Mouse (Mus musculus): ENCODE results near the gene Mrpl58. TPM values are rescaled to one million over a fixed set of nuclear protein-coding genes. Genes with fewer than 3 reads are reported as not detected.

The Mrpl58 gene
- polyA plus RNA-seq, 1 experiment from 2014 or later = 71.7 TPM

DNA sequence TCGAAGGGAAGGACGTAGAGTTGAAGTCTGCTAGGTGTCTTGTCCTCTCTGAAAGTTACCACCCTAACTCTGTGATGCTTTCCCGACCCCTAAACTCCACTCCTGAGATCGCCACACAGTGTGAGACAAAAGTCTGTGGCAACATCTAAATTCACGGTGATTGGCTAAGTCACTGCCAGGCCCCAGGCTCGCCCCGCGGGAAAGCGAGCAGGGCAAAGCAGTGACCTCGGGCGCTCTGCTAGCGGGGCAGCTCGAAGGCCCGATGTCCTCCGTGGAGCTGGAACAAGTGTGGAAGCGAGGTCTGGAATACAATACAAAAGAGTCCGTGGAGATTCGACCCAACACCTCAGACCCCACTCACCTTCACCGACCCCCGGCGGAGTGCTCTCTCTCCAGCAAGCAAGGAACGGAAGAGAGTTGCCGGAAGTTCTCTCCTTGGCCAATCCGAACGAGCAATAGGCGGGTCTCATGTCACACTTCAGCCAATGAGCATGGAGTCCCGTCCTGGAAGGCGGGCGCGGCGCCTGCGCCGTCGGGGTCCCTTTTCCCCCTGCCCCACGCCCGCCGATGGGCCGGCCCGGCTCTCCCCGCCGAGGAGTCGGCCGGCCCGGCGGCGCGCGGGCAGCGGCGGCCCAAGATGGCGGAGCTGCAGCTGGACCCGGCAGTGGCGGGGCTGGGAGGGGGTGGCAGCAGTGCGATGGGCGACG, 16.1 kb downstream of the Mrpl58 start, which contains the start of the genes Atp5h and Kctd2:
Gene Atp5h, minus strand, starts transcription at position 432 of the 707 bp plus-strand sequence.
Gene Kctd2, plus strand, starts transcription at position 598 of the 707 bp plus-strand sequence.
- peaks cover 24% of the 10 kb centered on the region for H3K4me1 ChIP-seq (ENCODE audit: control insufficient read depth, low read depth, low read length)
- H3K9me3 ChIP-seq (replicated peaks; ENCODE audit: control insufficient read depth, low read length) = no peaks in the 10 kb centered on the region
- peak; percentile 98 for ATAC-seq (ENCODE audit: low read depth)
- H3K4me2 ChIP-seq (ENCODE audit: low read depth, low read length) = peak within 1 kb of the TSS; percentile 96
- H3K9ac ChIP-seq (ENCODE audit: low read depth, low read length) = peak within 1 kb of the TSS; percentile 94
- peaks cover 18% of the 10 kb centered on the region for H3K36me3 ChIP-seq (ENCODE audit: control insufficient read depth, insufficient read depth)
- no peaks in the 10 kb centered on the region for H3K27me3 ChIP-seq (ENCODE audit: control insufficient read depth, insufficient read depth, low read depth, low read length)
- peak within 1 kb of the TSS; percentile 91 for H3K4me3 ChIP-seq (ENCODE audit: low read depth, low read length)
- H3K27ac ChIP-seq (ENCODE audit: low read length) = peak within 1 kb of the TSS; percentile 82
- 0% methylated on average over 56 of the region's 56 CpGs for WGBS (ENCODE audit: insufficient replicate concordance)

DNA sequence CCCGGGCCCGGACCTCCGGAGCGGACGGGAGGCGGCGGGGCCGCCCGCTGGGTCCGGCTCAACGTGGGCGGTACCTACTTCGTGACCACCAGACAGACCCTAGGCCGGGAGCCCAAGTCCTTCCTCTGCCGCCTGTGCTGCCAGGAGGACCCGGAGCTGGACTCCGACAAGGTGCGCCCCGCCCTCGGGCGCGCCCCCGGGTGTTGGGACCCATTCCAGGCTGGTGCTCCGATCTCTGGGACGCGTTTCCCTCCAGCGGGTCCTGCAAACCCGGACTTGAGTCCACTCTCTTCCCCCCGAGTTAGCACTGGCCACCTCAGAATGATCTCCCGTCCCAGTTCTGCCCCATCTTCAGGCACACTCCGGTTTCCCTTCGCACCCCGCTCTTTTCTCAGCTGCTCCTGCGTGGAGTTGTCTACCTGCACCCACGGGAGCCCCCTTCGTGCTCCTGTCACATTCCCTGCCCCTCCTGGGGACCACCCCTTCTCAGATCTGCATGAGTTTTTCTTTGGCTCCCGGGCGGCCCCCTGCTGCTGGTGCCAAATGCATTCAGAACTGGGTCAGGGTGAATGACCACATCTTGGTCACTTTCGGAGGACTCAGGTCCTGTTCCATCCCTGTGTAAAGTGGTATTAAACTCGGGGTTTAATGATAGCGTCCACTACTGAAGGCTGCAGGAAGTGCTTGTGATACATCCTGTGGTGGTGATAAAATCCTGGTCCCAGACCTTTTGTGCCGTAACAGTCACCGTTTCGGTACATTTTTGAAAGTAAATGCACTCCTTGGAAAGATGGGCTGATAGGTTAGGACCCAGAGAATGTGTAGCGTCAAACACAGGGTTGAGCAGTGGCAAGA, 17.0 kb downstream of the Mrpl58 start:
- peak; percentile 62 for ATAC-seq (ENCODE audit: low read depth)
- Histone ChIP-seq H3K27me3 (ENCODE audit: control insufficient read depth, insufficient read depth, low read depth, low read length) (no peaks in the 10 kb centered on the region), H3K27ac (ENCODE audit: low read length) (peak overlapping the region; percentile 82), H3K4me1 (ENCODE audit: control insufficient read depth, low read depth, low read length) (peaks cover 24% of the 10 kb centered on the region), H3K36me3 (ENCODE audit: control insufficient read depth, insufficient read depth) (peaks cover 12% of the 10 kb centered on the region), H3K9me3 (replicated peaks; ENCODE audit: control insufficient read depth, low read length) (no peaks in the 10 kb centered on the region), H3K4me2 (ENCODE audit: low read depth, low read length) (peak overlapping the region; percentile 96), H3K4me3 (ENCODE audit: low read depth, low read length) (peak overlapping the region; percentile 91), H3K9ac (ENCODE audit: low read depth, low read length) (peak overlapping the region; percentile 94)
- WGBS (ENCODE audit: insufficient replicate concordance) = under 1% methylated on average over 45 of the region's 45 CpGs

DNA sequence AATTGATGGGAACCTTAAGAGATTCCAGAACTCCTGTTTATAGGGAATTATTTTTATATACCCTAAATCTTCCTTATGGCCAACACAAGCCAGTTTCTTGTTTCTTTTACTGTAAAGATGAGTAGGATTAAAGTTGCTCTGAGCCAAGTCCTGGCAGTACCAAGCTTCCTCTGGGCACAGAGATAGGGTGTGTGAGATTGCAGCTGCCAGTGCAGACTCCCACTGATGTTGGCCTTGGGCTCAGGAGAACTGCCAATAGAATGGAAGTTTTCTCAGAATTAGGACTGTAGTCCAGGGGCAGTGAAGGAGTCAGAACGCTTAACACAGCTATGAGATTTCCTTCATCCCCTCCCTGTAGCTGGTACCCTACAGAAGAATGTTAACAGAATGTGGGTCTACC, 17.8 kb downstream of the Mrpl58 start:
- H3K4me3 ChIP-seq (ENCODE audit: low read depth, low read length) = peak overlapping the region; percentile 91
- no peaks in the 10 kb centered on the region for H3K27me3 ChIP-seq (ENCODE audit: control insufficient read depth, insufficient read depth, low read depth, low read length)
- 47% methylated on average over 1 of the region's 1 CpGs for WGBS (ENCODE audit: insufficient replicate concordance)
- peak overlapping the region; percentile 96 for H3K4me2 ChIP-seq (ENCODE audit: low read depth, low read length)
- peaks cover 24% of the 10 kb centered on the region for H3K4me1 ChIP-seq (ENCODE audit: control insufficient read depth, low read depth, low read length)
- H3K36me3 ChIP-seq (ENCODE audit: control insufficient read depth, insufficient read depth) = peaks cover 7% of the 10 kb centered on the region
- H3K9me3 ChIP-seq (replicated peaks; ENCODE audit: control insufficient read depth, low read length) = no peaks in the 10 kb centered on the region
- H3K9ac ChIP-seq (ENCODE audit: low read depth, low read length) = no peak overlapping the region
- no peak for ATAC-seq (ENCODE audit: low read depth)
- no peak overlapping the region for H3K27ac ChIP-seq (ENCODE audit: low read length)

DNA sequence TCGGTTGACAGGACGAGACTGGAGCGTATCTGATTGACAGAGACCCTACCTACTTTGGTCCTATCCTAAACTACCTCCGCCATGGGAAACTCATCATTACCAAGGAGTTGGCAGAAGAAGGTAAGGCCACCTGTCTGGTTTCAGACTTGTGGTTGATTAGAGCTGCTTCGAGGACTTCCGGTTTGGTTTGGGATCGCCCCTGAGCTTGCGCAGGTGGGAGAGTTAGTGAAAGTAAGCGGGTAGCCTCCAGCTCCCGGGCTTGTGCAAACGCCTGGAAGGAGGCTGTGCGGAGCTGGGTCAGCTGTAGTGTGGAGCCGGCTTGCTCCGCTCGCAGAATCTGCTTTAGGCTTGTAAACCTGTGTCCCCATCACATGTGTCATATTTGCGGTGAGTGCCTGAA, 18.4 kb downstream of the Mrpl58 start:
- H3K9me3 ChIP-seq (replicated peaks; ENCODE audit: control insufficient read depth, low read length) = no peaks in the 10 kb centered on the region
- no peak overlapping the region for H3K4me2 ChIP-seq (ENCODE audit: low read depth, low read length)
- 88% methylated on average over 16 of the region's 16 CpGs for WGBS (ENCODE audit: insufficient replicate concordance)
- no peak for ATAC-seq (ENCODE audit: low read depth)
- H3K27me3 ChIP-seq (ENCODE audit: control insufficient read depth, insufficient read depth, low read depth, low read length) = no peaks in the 10 kb centered on the region
- H3K27ac ChIP-seq (ENCODE audit: low read length) = no peak overlapping the region
- peaks cover 24% of the 10 kb centered on the region for H3K4me1 ChIP-seq (ENCODE audit: control insufficient read depth, low read depth, low read length)
- H3K36me3 ChIP-seq (ENCODE audit: control insufficient read depth, insufficient read depth) = peaks cover 4% of the 10 kb centered on the region
- H3K9ac ChIP-seq (ENCODE audit: low read depth, low read length) = no peak overlapping the region
- H3K4me3 ChIP-seq (ENCODE audit: low read depth, low read length) = no peak overlapping the region

DNA sequence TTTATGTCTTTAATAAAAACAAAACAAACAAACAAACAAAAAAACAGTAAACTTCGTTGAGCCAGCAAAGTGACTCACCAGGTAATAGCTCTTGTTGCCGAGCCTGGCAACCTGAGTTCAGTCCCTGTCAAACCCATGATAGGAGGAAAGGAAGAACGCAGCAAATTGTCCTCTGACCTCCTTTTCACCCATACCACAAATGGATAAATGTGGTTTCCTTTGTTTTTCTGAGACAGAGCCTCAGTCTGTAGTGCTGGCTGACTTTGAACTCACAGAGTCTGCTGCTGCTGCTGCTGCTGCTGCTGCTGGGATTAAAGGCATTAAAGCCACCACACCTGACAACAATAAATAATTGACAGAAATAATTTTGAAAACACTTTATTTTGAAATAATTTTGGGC, 19.5 kb downstream of the Mrpl58 start:
- H3K4me1 ChIP-seq (ENCODE audit: control insufficient read depth, low read depth, low read length) = peaks cover 24% of the 10 kb centered on the region
- no peak for ATAC-seq (ENCODE audit: low read depth)
- no peak overlapping the region for H3K4me3 ChIP-seq (ENCODE audit: low read depth, low read length)
- H3K27me3 ChIP-seq (ENCODE audit: control insufficient read depth, insufficient read depth, low read depth, low read length) = no peaks in the 10 kb centered on the region
- H3K9ac ChIP-seq (ENCODE audit: low read depth, low read length) = no peak overlapping the region
- H3K9me3 ChIP-seq (replicated peaks; ENCODE audit: control insufficient read depth, low read length) = no peaks in the 10 kb centered on the region
- WGBS (ENCODE audit: insufficient replicate concordance) = 59% methylated on average over 3 of the region's 3 CpGs
- no peaks in the 10 kb centered on the region; the same call in 1 of the 2 replicates for H3K36me3 ChIP-seq (ENCODE audit: control insufficient read depth, insufficient read depth)
- no peak overlapping the region for H3K27ac ChIP-seq (ENCODE audit: low read length)
- H3K4me2 ChIP-seq (ENCODE audit: low read depth, low read length) = no peak overlapping the region

DNA sequence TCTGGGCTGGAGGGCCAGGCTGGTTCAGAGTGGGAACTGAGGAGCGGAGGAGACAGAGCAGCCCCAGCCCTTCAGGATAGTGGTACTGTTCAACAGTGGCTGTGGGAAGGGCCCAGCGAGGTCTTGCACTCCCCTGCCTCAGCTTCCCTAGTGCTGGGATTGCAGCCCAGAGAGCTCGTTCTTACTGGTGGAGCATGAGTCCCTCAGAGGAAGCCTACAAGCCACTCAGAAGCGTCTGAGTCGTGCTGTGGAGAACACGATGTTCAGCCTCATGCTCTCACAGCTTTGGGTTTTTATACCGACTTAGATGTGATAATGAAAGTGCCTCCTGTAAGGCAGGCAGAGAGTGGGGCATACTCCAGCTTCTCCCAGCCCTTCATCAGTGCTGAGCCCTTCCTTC, 21.1 kb downstream of the Mrpl58 start:
- Histone ChIP-seq H3K27ac (ENCODE audit: low read length) (no peak overlapping the region), H3K36me3 (ENCODE audit: control insufficient read depth, insufficient read depth) (no peaks in the 10 kb centered on the region; the same call in 1 of the 2 replicates), H3K9ac (ENCODE audit: low read depth, low read length) (no peak overlapping the region), H3K4me2 (ENCODE audit: low read depth, low read length) (no peak overlapping the region), H3K4me3 (ENCODE audit: low read depth, low read length) (no peak overlapping the region), H3K4me1 (ENCODE audit: control insufficient read depth, low read depth, low read length) (peaks cover 15% of the 10 kb centered on the region), H3K27me3 (ENCODE audit: control insufficient read depth, insufficient read depth, low read depth, low read length) (no peaks in the 10 kb centered on the region), H3K9me3 (replicated peaks; ENCODE audit: control insufficient read depth, low read length) (no peaks in the 10 kb centered on the region)
- 74% methylated on average over 7 of the region's 7 CpGs for WGBS (ENCODE audit: insufficient replicate concordance)
- no peak for ATAC-seq (ENCODE audit: low read depth)

DNA sequence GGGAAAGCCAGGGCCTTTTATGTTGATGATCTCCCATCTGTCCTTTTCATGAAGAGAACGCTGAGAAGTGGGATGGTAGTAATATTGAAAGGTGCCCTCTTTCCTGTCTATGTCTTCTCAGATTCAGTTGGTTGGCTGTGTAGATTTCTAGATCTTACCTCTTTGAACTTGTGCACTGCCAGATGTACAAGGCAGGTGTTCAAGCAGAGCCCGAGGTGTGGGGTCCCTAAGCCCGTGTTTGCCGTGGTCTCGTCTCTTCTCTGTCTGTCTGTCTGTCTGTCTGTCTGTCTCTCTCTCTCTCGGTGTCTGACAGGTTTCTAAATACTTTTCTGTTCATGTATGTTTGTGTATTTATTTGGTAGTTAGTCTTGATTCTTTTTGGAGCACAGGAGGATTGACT, 22.1 kb downstream of the Mrpl58 start:
- Histone ChIP-seq H3K9me3 (replicated peaks; ENCODE audit: control insufficient read depth, low read length) (no peaks in the 10 kb centered on the region), H3K4me2 (ENCODE audit: low read depth, low read length) (no peak overlapping the region), H3K4me1 (ENCODE audit: control insufficient read depth, low read depth, low read length) (peaks cover 13% of the 10 kb centered on the region), H3K36me3 (ENCODE audit: control insufficient read depth, insufficient read depth) (no peaks in the 10 kb centered on the region; the same call in 1 of the 2 replicates), H3K4me3 (ENCODE audit: low read depth, low read length) (no peak overlapping the region), H3K9ac (ENCODE audit: low read depth, low read length) (no peak overlapping the region), H3K27me3 (ENCODE audit: control insufficient read depth, insufficient read depth, low read depth, low read length) (no peaks in the 10 kb centered on the region), H3K27ac (ENCODE audit: low read length) (no peak overlapping the region)
- no peak for ATAC-seq (ENCODE audit: low read depth)
- 80% methylated on average over 6 of the region's 6 CpGs for WGBS (ENCODE audit: insufficient replicate concordance)

DNA sequence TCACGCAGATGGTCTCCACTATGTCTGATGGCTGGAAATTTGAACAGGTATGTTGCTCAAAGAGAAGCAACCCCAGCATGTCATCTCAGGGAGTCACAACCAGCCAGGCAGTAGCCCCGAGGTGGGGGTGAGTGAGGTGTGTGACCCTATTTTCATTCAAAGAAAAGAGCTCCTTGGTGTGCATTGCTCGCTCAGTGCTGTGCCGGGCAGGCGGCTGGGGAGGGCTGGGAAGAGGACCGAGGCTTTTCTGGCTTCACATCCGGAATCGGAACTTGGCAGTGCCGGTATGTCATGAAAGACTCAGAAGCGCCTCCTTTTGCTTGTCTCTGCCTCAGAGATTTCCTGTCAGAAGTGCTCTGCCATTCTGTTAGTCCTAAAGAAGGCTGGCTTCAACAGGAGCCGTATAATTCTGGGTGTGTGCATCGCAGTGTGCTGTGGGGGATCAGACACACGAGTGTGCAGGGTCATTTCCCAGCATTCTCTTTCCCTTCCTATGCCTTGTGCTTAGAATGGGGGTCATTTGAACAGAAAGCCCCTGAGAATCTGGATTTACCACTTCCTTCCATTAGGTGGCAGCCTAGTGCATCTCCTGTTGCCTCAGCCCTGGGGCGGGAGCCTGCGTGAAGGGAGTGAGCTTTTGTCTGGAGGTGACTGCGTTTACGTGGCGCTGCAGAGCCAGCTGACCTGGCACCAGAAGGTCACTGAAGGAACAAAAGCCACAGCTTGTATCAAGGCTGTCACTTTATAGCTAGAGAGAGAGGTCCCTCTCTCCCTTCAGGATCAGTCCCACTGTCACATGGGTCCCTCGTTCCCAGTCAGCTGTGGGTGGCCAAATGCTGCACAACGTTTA, 24.2 kb downstream of the Mrpl58 start:
- no peaks in the 10 kb centered on the region for H3K9me3 ChIP-seq (replicated peaks; ENCODE audit: control insufficient read depth, low read length)
- H3K9ac ChIP-seq (ENCODE audit: low read depth, low read length) = no peak overlapping the region
- no peaks in the 10 kb centered on the region for H3K27me3 ChIP-seq (ENCODE audit: control insufficient read depth, insufficient read depth, low read depth, low read length)
- no peak overlapping the region for H3K27ac ChIP-seq (ENCODE audit: low read length)
- H3K36me3 ChIP-seq (ENCODE audit: control insufficient read depth, insufficient read depth) = no peaks in the 10 kb centered on the region; the same call in 1 of the 2 replicates
- peak; percentile 40; the same call in 1 of the 2 replicates for ATAC-seq (ENCODE audit: low read depth)
- no peak overlapping the region for H3K4me2 ChIP-seq (ENCODE audit: low read depth, low read length)
- H3K4me1 ChIP-seq (ENCODE audit: control insufficient read depth, low read depth, low read length) = peaks cover 2% of the 10 kb centered on the region
- no peak overlapping the region for H3K4me3 ChIP-seq (ENCODE audit: low read depth, low read length)
- WGBS (ENCODE audit: insufficient replicate concordance) = 42% methylated on average over 20 of the region's 20 CpGs

All from liver, embryonic 16.5 days (tissue).